Mouse (Mus musculus) adrenal gland, adult 18-20 months (tissue): ENCODE results near the gene Hcfc1r1. TPM values are rescaled to one million over a fixed set of nuclear protein-coding genes. Genes with fewer than 3 reads are reported as not detected.
A peak's percentile ranks its signal among the peaks of the same experiment; 100 is the strongest.

Experiments used
- DNase-seq, 2 experiments: peaks; one replicate each; pipeline ENCODE4 v3.0.0; 2021 to 2022; ENCODE audit warnings: low spot score in 2 of 2
- long read RNA-seq, 2 experiments: library from polyadenylated mRNA; stranded (forward); transcript quantifications; one replicate each; pipeline ENCODE4 v2.0.0; 2021
- total RNA-seq, 2 experiments: library from RNA; stranded (reverse); gene quantifications; 1 replicate in 1 of 2; 2 replicates in 1 of 2; pipeline ENCODE4 v1.2.3; 2021

Hcfc1r1 gene
- 100 to 1,000 TPM; 153 to 154 TPM for total RNA-seq
- long read RNA-seq, experiment 1, partial matches to known transcripts: 11 of 15 reads
- long read RNA-seq, experiment 1, other reads (novel, unspliced or antisense): 1 of 15 reads
- long read RNA-seq, experiment 2, transcript Hcfc1r1-201 (3 exons, 946 nt): major isoform, 31 of 84 reads
- long read RNA-seq, experiment 2, partial matches to known transcripts: 46 of 84 reads
- long read RNA-seq, experiment 2, other reads (novel, unspliced or antisense): 7 of 84 reads

GRCm38 (mm10) chr17:23673424-23674073 lies at the start of gene Hcfc1r1, which contains the start of gene Thoc6:
Gene Hcfc1r1, plus strand, starts transcription at chr17:23673596.
Gene Thoc6, minus strand, starts transcription at chr17:23673882.
- DNase-seq: peak; percentile 91 to 92

GRCm38 (mm10) chr17:23627813-23628212 lies 45.6 kb upstream of the Hcfc1r1 start:
- DNase-seq: no peak

- DNase-seq: peak; percentile 73 to 80
Measured at GRCm38 (mm10) chr17:23630195-23631020, 43.0 kb upstream of the Hcfc1r1 start.

GRCm38 (mm10) chr17:23631241-23631640 lies 42.2 kb upstream of the Hcfc1r1 start:
- no peak for DNase-seq

- no peak for DNase-seq
Measured at GRCm38 (mm10) chr17:23644613-23645495, 28.5 kb upstream of the Hcfc1r1 start, which contains the start of gene Mmp25. Gene Mmp25, minus strand, starts transcription at chr17:23645277.

GRCm38 (mm10) chr17:23645894-23646293 lies 27.5 kb upstream of the Hcfc1r1 start:
- DNase-seq: no peak

- DNase-seq: no peak
Measured at GRCm38 (mm10) chr17:23651363-23651762, 22.0 kb upstream of the Hcfc1r1 start.

GRCm38 (mm10) chr17:23653324-23653723 lies 20.1 kb upstream of the Hcfc1r1 start:
- no peak for DNase-seq

GRCm38 (mm10) chr17:23654001-23654400 lies 19.4 kb upstream of the Hcfc1r1 start:
- DNase-seq: no peak

GRCm38 (mm10) chr17:23654410-23654809 lies 19.0 kb upstream of the Hcfc1r1 start:
- no peak for DNase-seq

- DNase-seq: no peak
Measured at GRCm38 (mm10) chr17:23658450-23658849, 14.9 kb upstream of the Hcfc1r1 start.

- peak; percentile 47 to 65 for DNase-seq
Measured at GRCm38 (mm10) chr17:23660117-23660875, 13.1 kb upstream of the Hcfc1r1 start, which contains the start of gene Bicdl2. Gene Bicdl2, plus strand, starts transcription at chr17:23660506.

- DNase-seq: no peak
Measured at GRCm38 (mm10) chr17:23660876-23661200, 12.6 kb upstream of the Hcfc1r1 start.

GRCm38 (mm10) chr17:23661526-23661925 lies 11.9 kb upstream of the Hcfc1r1 start:
- DNase-seq: peak in 1 of 2 experiments; percentile 32

- DNase-seq: no peak
Measured at GRCm38 (mm10) chr17:23664556-23665021, 8.8 kb upstream of the Hcfc1r1 start.

GRCm38 (mm10) chr17:23665511-23665910 lies 7.9 kb upstream of the Hcfc1r1 start:
- DNase-seq: no peak

GRCm38 (mm10) chr17:23670516-23671074 lies 2.8 kb upstream of the Hcfc1r1 start:
- DNase-seq: no peak

GRCm38 (mm10) chr17:23671519-23671918 lies 1.9 kb upstream of the Hcfc1r1 start:
- no peak for DNase-seq

GRCm38 (mm10) chr17:23672761-23673160 lies 635 bp upstream of the Hcfc1r1 start:
- no peak for DNase-seq
